Mouse (Mus musculus): Measurements from ENCODE around the gene Gm45799. TPM values are rescaled to one million over a fixed set of nuclear protein-coding genes. Genes with fewer than 3 reads are reported as not detected.

Gene Gm45799
- polyA plus RNA-seq, 1 experiment from 2014 or later: 48.9 TPM

GRCm38 (mm10) chr7:105728701-105729428, 88.5 kb downstream of the Gm45799 start:
- ATAC-seq (replicated peaks; ENCODE audit: low FRiP score, low TSS enrichment, low read depth): no peak
- Histone ChIP-seq H3K27ac (ENCODE audit: low read depth) (no peak overlapping the region), H3K9ac (ENCODE audit: low read length) (no peak overlapping the region), H3K4me2 (ENCODE audit: low read length) (no peak overlapping the region), H3K9me3 (ENCODE audit: control insufficient read depth, low read length) (no peaks in the 10 kb centered on the region), H3K4me3 (ENCODE audit: low read depth, low read length) (no peak overlapping the region), H3K27me3 (replicated peaks; ENCODE audit: control insufficient read depth, insufficient read depth, low read length) (no peaks in the 10 kb centered on the region), H3K36me3 (ENCODE audit: control insufficient read depth, insufficient read depth, low read length) (peaks cover 53% of the 10 kb centered on the region), H3K4me1 (replicated peaks; ENCODE audit: control insufficient read depth, insufficient read depth, low read length) (no peaks in the 10 kb centered on the region)
- 90% methylated on average over 6 of the region's 6 CpGs for WGBS
- no peak for DNase-seq (ENCODE audit: low spot score)

GRCm38 (mm10) chr7:105733836-105734235, 93.5 kb downstream of the Gm45799 start:
- Histone ChIP-seq H3K9me3 (ENCODE audit: control insufficient read depth, low read length) (no peaks in the 10 kb centered on the region), H3K27me3 (replicated peaks; ENCODE audit: control insufficient read depth, insufficient read depth, low read length) (no peaks in the 10 kb centered on the region), H3K36me3 (ENCODE audit: control insufficient read depth, insufficient read depth, low read length) (peaks cover 56% of the 10 kb centered on the region), H3K4me1 (replicated peaks; ENCODE audit: control insufficient read depth, insufficient read depth, low read length) (peaks cover 16% of the 10 kb centered on the region), H3K4me3 (ENCODE audit: low read depth, low read length) (no peak overlapping the region), H3K27ac (ENCODE audit: low read depth) (no peak overlapping the region), H3K9ac (ENCODE audit: low read length) (no peak overlapping the region), H3K4me2 (ENCODE audit: low read length) (no peak overlapping the region)
- ATAC-seq (replicated peaks; ENCODE audit: low FRiP score, low TSS enrichment, low read depth): no peak
- no peak for DNase-seq (ENCODE audit: low spot score)
- WGBS: 97% methylated on average over 11 of the region's 11 CpGs

Other genes starting within 250 kb of the Gm45799 start
- gene Fam160a2, start 240.5 kb upstream of the Gm45799 start, polyA plus RNA-seq (2014; fragmentation: Nextera tagmentation; extraction: Ambion mirVana): 41.7 and 45.6 TPM in 2 replicates
- not detected in 2 replicates for gene Cnga4, start 236.0 kb upstream of the Gm45799 start, polyA plus RNA-seq (2014; fragmentation: Nextera tagmentation; extraction: Ambion mirVana)
- 0.11 and 0.34 TPM in 2 replicates for gene Cckbr, start 214.8 kb upstream of the Gm45799 start, polyA plus RNA-seq (2014; fragmentation: Nextera tagmentation; extraction: Ambion mirVana)
- gene Cavin3, start 158.3 kb upstream of the Gm45799 start, polyA plus RNA-seq (2014; fragmentation: Nextera tagmentation; extraction: Ambion mirVana): 96.0 and 96.7 TPM in 2 replicates
- gene Smpd1, start 86.2 kb upstream of the Gm45799 start, polyA plus RNA-seq (2014; fragmentation: Nextera tagmentation; extraction: Ambion mirVana): 36.1 and 37.5 TPM in 2 replicates
- gene Apbb1, start 58.9 kb upstream of the Gm45799 start, polyA plus RNA-seq (2014; fragmentation: Nextera tagmentation; extraction: Ambion mirVana): 45.1 and 46.3 TPM in 2 replicates
- gene Hpx, start 40.4 kb upstream of the Gm45799 start, polyA plus RNA-seq (2014; fragmentation: Nextera tagmentation; extraction: Ambion mirVana): 0.46 and 0.65 TPM in 2 replicates
- 25.0 and 27.2 TPM in 2 replicates for gene Trim3, start 7.0 kb upstream of the Gm45799 start, polyA plus RNA-seq (2014; fragmentation: Nextera tagmentation; extraction: Ambion mirVana)
- gene Timm10b, start 496 bp upstream of the Gm45799 start, polyA plus RNA-seq (2014; fragmentation: Nextera tagmentation; extraction: Ambion mirVana): 213 and 215 TPM in 2 replicates
- 88.4 and 89.7 TPM in 2 replicates for gene Arfip2, start 136 bp upstream of the Gm45799 start, polyA plus RNA-seq (2014; fragmentation: Nextera tagmentation; extraction: Ambion mirVana)
- 1.8 and 2.0 TPM in 2 replicates for gene Dnhd1, start 10.3 kb downstream of the Gm45799 start, polyA plus RNA-seq (2014; fragmentation: Nextera tagmentation; extraction: Ambion mirVana)
- gene Ilk, start 96.0 kb downstream of the Gm45799 start, polyA plus RNA-seq (2014; fragmentation: Nextera tagmentation; extraction: Ambion mirVana): 353 and 396 TPM in 2 replicates
- 36.7 and 41.8 TPM in 2 replicates for gene Rrp8, start 96.8 kb downstream of the Gm45799 start, polyA plus RNA-seq (2014; fragmentation: Nextera tagmentation; extraction: Ambion mirVana)
- 163 and 185 TPM in 2 replicates for gene Taf10, start 103.8 kb downstream of the Gm45799 start, polyA plus RNA-seq (2014; fragmentation: Nextera tagmentation; extraction: Ambion mirVana)
- gene Tpp1, start 111.7 kb downstream of the Gm45799 start, polyA plus RNA-seq (2014; fragmentation: Nextera tagmentation; extraction: Ambion mirVana): 74.1 and 85.8 TPM in 2 replicates
- gene Dchs1, start 147.1 kb downstream of the Gm45799 start, polyA plus RNA-seq (2014; fragmentation: Nextera tagmentation; extraction: Ambion mirVana): 17.5 and 18.7 TPM in 2 replicates
- gene Mrpl17, start 170.5 kb downstream of the Gm45799 start, polyA plus RNA-seq (2014; fragmentation: Nextera tagmentation; extraction: Ambion mirVana): 379 and 393 TPM in 2 replicates